Mouse (Mus musculus): ENCODE results near the gene Syk. TPM values are rescaled to one million over a fixed set of nuclear protein-coding genes. Genes with fewer than 3 reads are reported as not detected.

Syk gene
- total RNA-seq, 1 experiment, result 13.3 TPM

DNA sequence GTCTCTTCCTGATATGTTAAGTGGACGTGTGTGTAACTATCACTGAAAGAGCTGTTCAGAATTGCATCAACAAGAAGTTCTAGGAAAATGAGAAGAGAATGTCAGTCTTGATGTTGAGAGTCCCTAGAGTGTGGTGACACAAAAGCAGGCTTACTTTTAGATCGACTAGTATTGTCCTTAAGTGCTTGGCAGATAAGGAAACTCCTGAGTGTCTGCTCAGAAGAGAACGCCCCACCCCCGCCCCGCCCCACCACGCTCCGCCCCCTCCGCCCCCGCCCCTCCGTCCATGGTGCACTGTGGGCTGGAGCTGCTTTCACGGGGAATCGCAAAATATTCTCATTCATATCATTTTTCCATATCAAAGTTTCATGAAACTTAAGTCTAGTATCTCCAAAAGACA, 91.9 kb downstream of the Syk start:
- no peak for TF ChIP-seq ZNF384 (IDR thresholded peaks at IDR 0.05; ENCODE audit: low read depth, low read length)
- TF ChIP-seq CHD2 (IDR thresholded peaks at IDR 0.05; ENCODE audit: low read depth, low read length), result no peak
- TF ChIP-seq MAFK (IDR thresholded peaks at IDR 0.05; ENCODE audit: insufficient read depth, low read depth, low read length), result no peak
- no peak for TF ChIP-seq ZC3H11A (IDR thresholded peaks at IDR 0.05; ENCODE audit: borderline replicate concordance, low read depth, low read length)
- TF ChIP-seq HCFC1 (IDR thresholded peaks at IDR 0.05; ENCODE audit: borderline replicate concordance, insufficient read depth, low read length), result no peak
- in situ Hi-C loops (cut with MboI; ENCODE audit: low sequenced_read_pairs in 2 of 2, unreplicated experiment in 2 of 2), result no loop called here

DNA sequence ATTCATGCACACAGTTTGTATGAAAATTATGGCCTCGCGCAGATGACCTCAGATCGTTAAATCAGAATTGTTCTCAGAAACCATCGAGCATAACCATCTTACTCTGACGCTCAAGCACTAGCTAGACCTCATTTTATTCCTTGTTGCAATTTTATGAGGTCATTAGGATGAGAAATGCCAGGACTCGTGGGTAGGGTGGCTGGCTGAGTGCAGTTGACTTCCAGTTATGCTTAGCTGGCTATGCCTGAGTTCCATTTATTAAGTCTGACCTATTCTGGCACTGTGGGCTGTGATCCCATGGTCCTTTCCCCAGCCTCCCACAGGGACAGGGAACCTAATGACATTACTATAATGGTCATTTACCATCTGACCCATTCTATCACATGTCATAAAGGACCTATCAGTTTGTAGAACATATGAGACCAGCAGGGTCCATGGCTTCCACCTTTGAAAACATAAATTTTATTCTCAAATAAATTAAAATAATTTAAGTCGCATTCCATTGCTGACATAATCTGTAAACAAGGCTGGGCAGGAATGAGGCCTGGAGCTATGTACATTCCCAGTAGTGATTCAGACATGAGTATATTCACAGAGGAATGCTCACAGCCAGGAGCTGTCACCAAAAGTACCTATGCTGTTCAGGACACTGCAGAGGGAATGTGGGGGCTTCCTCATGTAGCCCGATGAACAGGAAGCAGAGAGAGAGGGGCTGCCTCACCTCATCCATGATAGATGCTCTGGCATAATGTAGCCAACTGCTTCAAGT, 92.7 kb downstream of the Syk start:
- H3K4me3 ChIP-seq (ENCODE audit: insufficient read depth in 1 of 2, low read depth in 1 of 2, low read length in 2 of 2, poor library complexity in 1 of 2, severe bottlenecking in 1 of 2), result no peak overlapping the region
- H3K27ac ChIP-seq (ENCODE audit: insufficient read depth, low read depth, low read length, poor library complexity, severe bottlenecking), result no peak overlapping the region
- no peaks in the 10 kb centered on the region for H3K4me1 ChIP-seq (ENCODE audit: control insufficient read depth in 2 of 2, insufficient read depth in 2 of 2, low read length in 2 of 2, poor library complexity in 1 of 2)
- no peaks in the 10 kb centered on the region for H3K9me3 ChIP-seq (ENCODE audit: control insufficient read depth, insufficient read depth, low read depth, low read length)
- DNase-seq (ENCODE audit: low read depth, low spot score), result no peak
- H3K36me3 ChIP-seq (ENCODE audit: control insufficient read depth, insufficient read depth, low read length, poor library complexity, severe bottlenecking), result no peaks in the 10 kb centered on the region
- in situ Hi-C loops (cut with MboI; ENCODE audit: low sequenced_read_pairs in 2 of 2, unreplicated experiment in 2 of 2), result no loop called here
- no peak overlapping the region for H3K9ac ChIP-seq (ENCODE audit: insufficient read depth, low read depth, low read length, poor library complexity, severe bottlenecking)
- TF ChIP-seq HCFC1 (IDR thresholded peaks at IDR 0.05; ENCODE audit: borderline replicate concordance, insufficient read depth, low read length), result no peak
- TF ChIP-seq MAFK (IDR thresholded peaks at IDR 0.05; ENCODE audit: insufficient read depth, low read depth, low read length), result no peak
- TF ChIP-seq ZNF384 (IDR thresholded peaks at IDR 0.05; ENCODE audit: low read depth, low read length), result no peak
- no peak for TF ChIP-seq ZC3H11A (IDR thresholded peaks at IDR 0.05; ENCODE audit: borderline replicate concordance, low read depth, low read length)
- TF ChIP-seq CHD2 (IDR thresholded peaks at IDR 0.05; ENCODE audit: low read depth, low read length), result no peak

More for the DNA sequence above, 91.9 kb downstream of the Syk start:
- H3K36me3 ChIP-seq (ENCODE audit: control insufficient read depth, insufficient read depth, low read length, poor library complexity, severe bottlenecking), result no peaks in the 10 kb centered on the region
- H3K9ac ChIP-seq (ENCODE audit: insufficient read depth, low read depth, low read length, poor library complexity, severe bottlenecking), result no peak overlapping the region
- no peaks in the 10 kb centered on the region for H3K9me3 ChIP-seq (ENCODE audit: control insufficient read depth, insufficient read depth, low read depth, low read length)
- DNase-seq (ENCODE audit: low read depth, low spot score), result no peak
- no peak overlapping the region for H3K27ac ChIP-seq (ENCODE audit: insufficient read depth, low read depth, low read length, poor library complexity, severe bottlenecking)
- H3K4me1 ChIP-seq (ENCODE audit: control insufficient read depth in 2 of 2, insufficient read depth in 2 of 2, low read length in 2 of 2, poor library complexity in 1 of 2), result no peaks in the 10 kb centered on the region
- H3K4me3 ChIP-seq (ENCODE audit: insufficient read depth in 1 of 2, low read depth in 1 of 2, low read length in 2 of 2, poor library complexity in 1 of 2, severe bottlenecking in 1 of 2), result no peak overlapping the region

DNA sequence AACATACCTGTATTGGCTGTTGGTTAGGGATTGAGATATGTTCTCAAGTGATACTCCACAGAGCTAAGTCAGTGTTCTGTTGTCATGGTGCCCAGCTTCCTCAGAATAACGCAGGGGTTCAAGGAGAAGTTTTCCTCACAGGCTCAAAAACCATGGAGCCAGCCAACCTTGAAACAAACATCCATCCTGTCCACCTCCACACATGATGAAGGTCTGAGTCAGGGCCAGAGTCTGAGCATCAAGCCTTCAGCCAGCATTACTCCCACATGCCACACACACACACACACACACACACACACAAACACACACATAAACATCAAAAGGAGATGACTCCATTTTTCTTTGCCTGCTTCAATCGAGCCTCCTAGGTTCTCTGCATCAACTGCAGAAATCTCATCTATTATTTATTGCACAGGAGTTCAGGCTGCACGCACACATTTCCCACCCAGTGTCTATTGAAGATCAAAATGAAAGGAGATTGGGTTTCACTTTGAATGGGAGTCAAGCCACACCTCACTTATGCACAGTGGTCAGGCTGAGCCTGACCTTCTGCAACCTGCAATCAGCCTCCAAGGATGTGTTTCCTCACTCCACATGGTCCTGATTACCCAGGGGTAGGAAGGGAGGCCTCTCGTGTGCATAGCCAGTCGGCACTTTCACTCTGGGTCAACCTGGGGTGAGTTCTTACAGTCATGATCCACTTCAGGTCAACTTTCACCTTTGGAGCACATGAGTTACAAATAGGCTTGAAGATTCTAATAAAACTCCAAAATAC, 93.9 kb downstream of the Syk start:
- TF ChIP-seq HCFC1 (IDR thresholded peaks at IDR 0.05; ENCODE audit: borderline replicate concordance, insufficient read depth, low read length) (no peak), CHD2 (IDR thresholded peaks at IDR 0.05; ENCODE audit: low read depth, low read length) (no peak), ZNF384 (IDR thresholded peaks at IDR 0.05; ENCODE audit: low read depth, low read length) (no peak), ZC3H11A (IDR thresholded peaks at IDR 0.05; ENCODE audit: borderline replicate concordance, low read depth, low read length) (no peak), MAFK (IDR thresholded peaks at IDR 0.05; ENCODE audit: insufficient read depth, low read depth, low read length) (no peak)
- Histone ChIP-seq H3K27ac (ENCODE audit: insufficient read depth, low read depth, low read length, poor library complexity, severe bottlenecking) (no peak overlapping the region), H3K36me3 (ENCODE audit: control insufficient read depth, insufficient read depth, low read length, poor library complexity, severe bottlenecking) (no peaks in the 10 kb centered on the region), H3K9ac (ENCODE audit: insufficient read depth, low read depth, low read length, poor library complexity, severe bottlenecking) (no peak overlapping the region), H3K9me3 (ENCODE audit: control insufficient read depth, insufficient read depth, low read depth, low read length) (no peaks in the 10 kb centered on the region), H3K4me1 (ENCODE audit: control insufficient read depth in 2 of 2, insufficient read depth in 2 of 2, low read length in 2 of 2, poor library complexity in 1 of 2) (no peaks in the 10 kb centered on the region), H3K4me3 (ENCODE audit: insufficient read depth in 1 of 2, low read depth in 1 of 2, low read length in 2 of 2, poor library complexity in 1 of 2, severe bottlenecking in 1 of 2) (no peak overlapping the region)
- in situ Hi-C loops (cut with MboI; ENCODE audit: low sequenced_read_pairs in 2 of 2, unreplicated experiment in 2 of 2), result no loop called here
- DNase-seq (ENCODE audit: low read depth, low spot score), result no peak

DNA sequence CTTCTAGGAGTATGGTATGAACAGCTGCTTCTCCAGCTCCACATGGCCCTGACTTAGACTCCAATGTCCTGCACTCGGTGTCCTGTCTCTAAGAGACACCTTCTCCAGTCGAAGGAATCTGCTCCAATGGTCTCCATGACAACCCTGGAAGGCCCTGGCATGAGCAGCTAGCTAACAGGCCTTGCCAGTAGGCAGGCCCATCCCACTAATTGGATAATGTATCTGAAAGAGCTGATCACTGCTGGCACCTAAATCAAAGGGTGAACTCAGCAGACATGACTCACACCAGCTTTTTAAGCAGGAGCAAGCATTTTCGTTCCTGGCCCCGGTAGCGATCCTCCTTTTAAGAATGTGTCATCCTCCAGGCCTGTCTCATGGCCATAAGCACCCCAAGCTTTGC, 96.9 kb downstream of the Syk start:
- no peak overlapping the region for H3K27ac ChIP-seq (ENCODE audit: insufficient read depth, low read depth, low read length, poor library complexity, severe bottlenecking)
- TF ChIP-seq ZC3H11A (IDR thresholded peaks at IDR 0.05; ENCODE audit: borderline replicate concordance, low read depth, low read length) (no peak), MAFK (IDR thresholded peaks at IDR 0.05; ENCODE audit: insufficient read depth, low read depth, low read length) (no peak), CHD2 (IDR thresholded peaks at IDR 0.05; ENCODE audit: low read depth, low read length) (no peak)
- H3K4me1 ChIP-seq (ENCODE audit: control insufficient read depth in 2 of 2, insufficient read depth in 2 of 2, low read length in 2 of 2, poor library complexity in 1 of 2), result no peaks in the 10 kb centered on the region
- H3K36me3 ChIP-seq (ENCODE audit: control insufficient read depth, insufficient read depth, low read length, poor library complexity, severe bottlenecking), result no peaks in the 10 kb centered on the region
- no peak overlapping the region for H3K9ac ChIP-seq (ENCODE audit: insufficient read depth, low read depth, low read length, poor library complexity, severe bottlenecking)
- H3K9me3 ChIP-seq (ENCODE audit: control insufficient read depth, insufficient read depth, low read depth, low read length), result no peaks in the 10 kb centered on the region
- H3K4me3 ChIP-seq (ENCODE audit: insufficient read depth in 1 of 2, low read depth in 1 of 2, low read length in 2 of 2, poor library complexity in 1 of 2, severe bottlenecking in 1 of 2), result no peak overlapping the region
- in situ Hi-C loops (cut with MboI; ENCODE audit: low sequenced_read_pairs in 2 of 2, unreplicated experiment in 2 of 2), result no loop called here
- no peak for DNase-seq (ENCODE audit: low read depth, low spot score)
